Mouse (Mus musculus) gastrocnemius, postnatal 25 days (tissue): Measurements from ENCODE around the gene Rbfox3. TPM values are rescaled to one million over a fixed set of nuclear protein-coding genes. Genes with fewer than 3 reads are reported as not detected.
"Not testable (repeated sequence)": the region's sequence is repeated elsewhere in the genome, so short reads cannot be mapped to it uniquely, and the experiment has no call there.

Source experiments
- DNase-seq: peaks from one replicate; pipeline ENCODE4 v3.0.0; 2022
- total RNA-seq, 2 experiments: library from RNA; stranded (reverse); gene quantifications; 1 replicate in 1 of 2; 2 replicates in 1 of 2; pipeline ENCODE4 v1.2.3; 2021

The Rbfox3 gene
- total RNA-seq, 2 experiments from 2014 or later, result 0.16 to 0.28 TPM

- DNase-seq, result peak; percentile 58
Observed at GRCm38 (mm10) chr11:118821353-118821752, 90.0 kb downstream of the Rbfox3 start.

- no peak for DNase-seq
Observed at GRCm38 (mm10) chr11:118818528-118818927, 92.9 kb downstream of the Rbfox3 start.

GRCm38 (mm10) chr11:118815118-118815517, 96.3 kb downstream of the Rbfox3 start:
- no peak for DNase-seq

- DNase-seq, result no peak
Observed at GRCm38 (mm10) chr11:118813942-118814341, 97.5 kb downstream of the Rbfox3 start.

GRCm38 (mm10) chr11:118811404-118811803, 100.0 kb downstream of the Rbfox3 start:
- no peak for DNase-seq

- DNase-seq, result no peak
Observed at GRCm38 (mm10) chr11:118807511-118807910, 103.9 kb downstream of the Rbfox3 start.

GRCm38 (mm10) chr11:118794856-118795602, 116.4 kb downstream of the Rbfox3 start:
- no peak for DNase-seq

GRCm38 (mm10) chr11:118793639-118794021, 117.8 kb downstream of the Rbfox3 start:
- no peak for DNase-seq

- DNase-seq, result peak; percentile 31
Observed at GRCm38 (mm10) chr11:118792916-118793638, 118.3 kb downstream of the Rbfox3 start.

- DNase-seq, result no peak
Observed at GRCm38 (mm10) chr11:118792163-118792915, 119.1 kb downstream of the Rbfox3 start.

- DNase-seq, result peak; percentile 12
Observed at GRCm38 (mm10) chr11:118791391-118791790, 120.0 kb downstream of the Rbfox3 start.

- DNase-seq, result no peak
Observed at GRCm38 (mm10) chr11:118788091-118788490, 123.3 kb downstream of the Rbfox3 start.

GRCm38 (mm10) chr11:118782677-118783076, 128.7 kb downstream of the Rbfox3 start:
- no peak for DNase-seq

GRCm38 (mm10) chr11:118775753-118776152, 135.6 kb downstream of the Rbfox3 start:
- no peak for DNase-seq

- DNase-seq, result not testable (repeated sequence)
Observed at GRCm38 (mm10) chr11:118774777-118775176, 136.6 kb downstream of the Rbfox3 start.

GRCm38 (mm10) chr11:118773076-118773583, 138.3 kb downstream of the Rbfox3 start:
- no peak for DNase-seq

GRCm38 (mm10) chr11:118771358-118771757, 140.0 kb downstream of the Rbfox3 start:
- no peak for DNase-seq

- DNase-seq, result no peak
Observed at GRCm38 (mm10) chr11:118770789-118771188, 140.6 kb downstream of the Rbfox3 start.

- no peak for DNase-seq
Observed at GRCm38 (mm10) chr11:118769542-118769941, 141.9 kb downstream of the Rbfox3 start.

- DNase-seq, result no peak
Observed at GRCm38 (mm10) chr11:118768441-118768840, 143.0 kb downstream of the Rbfox3 start.

GRCm38 (mm10) chr11:118767411-118767810, 144.0 kb downstream of the Rbfox3 start:
- DNase-seq, result no peak

GRCm38 (mm10) chr11:118760296-118760988, 151.0 kb downstream of the Rbfox3 start:
- no peak for DNase-seq
